Mouse (Mus musculus) yolk sac, embryonic 10.5 days (tissue): ENCODE measurements around the gene Zfhx3.

Source experiments
- DNase-seq: peaks from one replicate; pipeline ENCODE4 v3.0.0-alpha.2; 2017; ENCODE audit warnings: low spot score

Gene Zfhx3

GRCm38 (mm10) chr8:108750806-108751205, 808.4 kb downstream of the Zfhx3 start:
- no peak for DNase-seq

- no peak for DNase-seq
Observed at GRCm38 (mm10) chr8:108754556-108754955, 812.1 kb downstream of the Zfhx3 start.

GRCm38 (mm10) chr8:108755400-108756325, 813.2 kb downstream of the Zfhx3 start:
- DNase-seq = no peak

GRCm38 (mm10) chr8:108759511-108760330, 817.3 kb downstream of the Zfhx3 start:
- DNase-seq = peak; percentile 64

- DNase-seq = peak; percentile 62
Observed at GRCm38 (mm10) chr8:108760745-108761144, 818.3 kb downstream of the Zfhx3 start.

- peak; percentile 58 for DNase-seq
Observed at GRCm38 (mm10) chr8:108762567-108762966, 820.1 kb downstream of the Zfhx3 start.

GRCm38 (mm10) chr8:108764403-108765194, 822.2 kb downstream of the Zfhx3 start:
- DNase-seq = no peak

- DNase-seq = no peak
Observed at GRCm38 (mm10) chr8:108766102-108766501, 823.7 kb downstream of the Zfhx3 start.

- DNase-seq = peak; percentile 70
Observed at GRCm38 (mm10) chr8:108768051-108768450, 825.6 kb downstream of the Zfhx3 start.

DNA sequence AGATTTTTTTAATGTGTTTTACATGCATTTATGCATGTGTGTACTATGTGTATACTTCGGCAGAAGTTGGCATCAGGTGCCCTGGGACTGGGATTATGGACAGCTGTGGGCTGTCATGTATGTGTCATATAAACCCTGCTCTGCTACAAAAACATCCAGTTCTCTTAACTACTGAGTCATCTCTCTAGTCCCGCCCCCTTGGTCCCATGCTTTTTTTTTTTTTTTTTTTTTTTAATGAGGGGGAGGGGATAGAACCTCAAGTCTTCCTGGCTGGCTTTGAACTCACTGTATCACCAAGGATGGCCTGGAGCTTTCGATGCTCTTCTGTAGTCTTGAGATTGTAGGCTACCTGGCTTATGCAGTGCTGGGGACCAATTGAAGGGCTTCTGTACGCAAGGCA, 827.9 kb downstream of the Zfhx3 start:
- DNase-seq = no peak

DNA sequence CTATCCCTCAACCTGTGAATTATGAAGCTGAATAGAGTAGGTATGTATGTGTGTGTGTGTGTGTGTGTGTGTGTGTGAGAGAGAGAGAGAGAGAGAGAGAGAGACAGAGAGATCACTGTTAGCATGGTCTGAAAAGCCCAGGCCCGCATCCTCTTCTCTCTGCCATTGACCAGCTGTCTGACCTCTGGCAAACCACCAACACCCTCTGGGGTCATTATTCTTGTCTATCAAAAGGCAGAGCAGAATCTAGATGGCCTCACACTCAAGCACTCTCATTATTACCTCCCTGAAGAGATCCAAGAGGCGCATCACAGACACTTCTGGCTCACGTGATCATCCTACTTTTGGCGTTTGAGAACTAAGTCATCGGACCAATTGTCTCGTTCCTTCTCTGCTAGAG, 831.0 kb downstream of the Zfhx3 start:
- DNase-seq = no peak

DNA sequence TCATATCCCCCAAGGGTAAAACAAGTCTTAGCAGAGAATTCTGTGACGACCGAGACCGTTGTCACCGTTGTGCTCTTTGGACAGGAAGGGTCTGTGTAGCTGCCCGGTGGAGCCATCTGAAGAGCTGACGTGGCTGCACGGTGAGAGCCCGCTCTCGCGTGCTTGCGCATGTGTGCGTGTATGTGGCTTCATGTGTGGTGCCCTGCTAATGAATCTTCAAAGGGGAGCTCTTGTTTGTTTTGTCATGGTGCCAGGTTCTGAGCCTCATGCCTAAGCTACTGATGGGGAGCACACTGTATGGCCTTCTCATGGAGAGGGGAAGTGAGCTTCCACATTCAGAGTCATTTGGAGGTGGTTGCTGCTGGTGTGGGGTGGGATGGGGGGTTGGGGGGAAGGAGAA, 835.6 kb downstream of the Zfhx3 start:
- DNase-seq = no peak

DNA sequence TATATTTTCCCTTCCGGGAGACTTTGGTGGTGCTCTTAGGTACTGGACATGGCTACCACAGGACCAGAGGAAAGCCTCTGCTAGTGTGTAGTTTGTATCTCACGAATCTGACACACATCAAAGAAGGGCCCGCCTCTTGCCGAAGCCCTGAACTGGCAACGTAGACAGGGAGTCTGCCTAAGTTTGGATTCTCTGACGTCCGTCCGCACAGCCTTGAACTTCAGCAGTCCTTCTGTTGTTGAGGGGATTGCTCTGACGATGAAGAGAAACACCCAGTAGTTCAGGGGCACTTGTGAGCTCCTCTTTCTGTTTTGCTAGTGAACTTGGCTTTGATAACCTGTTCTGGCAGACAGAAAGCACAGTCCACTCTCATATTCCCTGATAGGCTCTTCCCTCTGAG, 836.1 kb downstream of the Zfhx3 start:
- DNase-seq = no peak

DNA sequence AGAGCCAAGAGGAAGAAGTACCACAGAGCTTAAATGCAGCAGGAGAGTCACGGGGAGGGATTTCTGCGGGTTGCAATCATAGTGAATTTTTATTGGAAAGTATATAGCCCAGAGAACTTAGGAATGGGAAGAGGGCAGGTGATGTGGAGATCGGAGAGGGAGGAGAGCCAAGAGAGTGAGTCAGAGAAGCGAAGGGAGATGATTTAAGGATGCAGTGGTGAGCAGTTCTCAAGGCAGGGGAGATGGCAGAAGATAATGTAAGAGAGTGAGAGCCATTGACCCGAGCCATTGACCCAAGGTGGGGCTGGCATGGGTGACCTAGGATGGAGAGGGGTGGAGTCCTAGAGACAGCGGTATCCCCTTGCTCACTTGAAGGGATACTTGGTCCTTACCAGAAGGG, 838.3 kb downstream of the Zfhx3 start:
- no peak for DNase-seq

DNA sequence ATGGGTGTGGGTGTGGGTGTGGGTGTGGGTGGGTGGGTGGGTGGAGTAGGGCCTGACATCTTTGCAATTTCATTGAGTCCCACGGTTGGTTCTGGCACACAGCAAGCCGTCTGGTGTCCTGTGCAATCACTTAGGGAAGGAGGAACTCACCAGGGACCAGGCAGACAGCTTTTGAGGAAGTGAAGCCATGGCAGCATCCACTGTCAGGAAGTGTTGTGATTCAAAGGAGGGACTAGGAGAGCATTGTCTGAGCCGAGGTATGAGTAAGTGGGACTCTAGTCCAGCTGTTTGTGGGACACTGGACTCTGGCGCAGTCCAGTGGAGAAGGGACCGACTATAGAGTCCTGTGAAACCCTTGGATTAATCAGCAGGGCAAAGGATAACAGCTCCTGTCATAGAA, 838.7 kb downstream of the Zfhx3 start:
- DNase-seq = no peak

DNA sequence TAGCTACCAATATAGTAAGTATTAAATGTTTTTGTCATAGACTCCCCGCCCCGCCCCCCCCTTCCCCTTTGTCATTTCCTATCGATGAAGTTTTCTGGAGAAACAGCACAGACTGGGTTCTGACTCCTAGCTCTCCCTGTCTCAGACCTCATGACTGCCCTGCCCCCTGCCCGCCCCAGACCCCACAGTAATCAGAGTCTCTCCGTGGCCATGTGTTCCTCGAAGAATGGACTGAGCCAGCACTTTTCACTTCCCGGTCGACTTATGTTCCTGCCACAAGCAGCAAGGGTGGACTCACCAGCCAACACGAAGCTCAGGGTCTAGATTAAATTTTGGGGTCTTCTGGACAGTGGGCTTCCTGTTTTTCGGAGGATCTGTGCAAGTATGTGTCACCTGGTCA, 840.7 kb downstream of the Zfhx3 start:
- DNase-seq = no peak

GRCm38 (mm10) chr8:108788156-108788761, 845.8 kb downstream of the Zfhx3 start:
- DNase-seq = no peak

DNA sequence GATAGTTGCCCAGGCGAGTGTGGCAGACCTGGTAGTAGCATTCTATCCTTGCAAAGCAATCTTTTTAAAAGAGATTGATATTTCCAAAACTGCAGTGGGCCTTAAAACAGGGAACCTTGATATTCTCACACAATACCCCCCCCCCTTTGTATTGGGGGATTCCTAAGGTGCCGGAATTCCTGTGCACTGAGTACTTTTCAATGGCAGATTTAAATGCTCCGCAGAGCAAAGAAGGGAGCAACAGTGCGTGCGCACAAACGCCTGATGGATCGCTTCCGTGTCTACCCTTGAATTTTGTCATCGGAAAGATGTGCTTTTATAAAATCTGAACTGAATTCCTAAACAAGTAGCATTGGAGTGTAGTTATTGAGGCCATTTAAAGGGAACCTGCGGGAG, 846.3 kb downstream of the Zfhx3 start:
- no peak for DNase-seq

- DNase-seq = no peak
Observed at GRCm38 (mm10) chr8:108790559-108791293, 848.3 kb downstream of the Zfhx3 start.

DNA sequence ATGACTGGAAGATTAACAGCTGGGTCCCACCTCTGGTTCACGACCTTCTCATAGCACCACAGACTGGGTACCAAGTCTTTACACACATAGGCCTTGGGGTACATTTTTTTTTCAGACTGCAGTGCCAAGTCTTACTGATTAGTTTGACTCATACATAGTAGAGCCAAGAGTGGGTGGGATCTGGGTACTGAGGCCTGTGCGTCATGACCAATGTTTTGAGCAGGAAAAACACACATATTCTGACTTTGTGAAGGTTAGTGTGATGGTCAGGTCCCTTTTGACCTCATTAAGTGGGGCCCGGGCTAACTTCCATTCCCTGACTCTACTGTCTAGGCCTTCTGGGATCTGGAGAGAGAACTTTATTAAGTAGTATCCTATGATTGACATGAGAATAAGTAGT, 853.6 kb downstream of the Zfhx3 start:
- no peak for DNase-seq

GRCm38 (mm10) chr8:108796882-108797281, 854.4 kb downstream of the Zfhx3 start:
- DNase-seq = no peak
